Mouse (Mus musculus) urinary bladder, adult 2 months (tissue): ENCODE measurements around the gene Tjp3. TPM values are rescaled to one million over a fixed set of nuclear protein-coding genes. Genes with fewer than 3 reads are reported as not detected.

Source experiments
- DNase-seq: peaks from one replicate; pipeline ENCODE4 v3.0.0; 2022; ENCODE audit warnings: low spot score
- polyA plus RNA-seq: library from polyadenylated mRNA; depleted of rRNA; stranded (reverse); fragments of >200 nt; gene quantifications from 2 replicates; pipeline ENCODE4 v1.2.3, GENCODE M21; 2012

Tjp3 gene
- polyA plus RNA-seq, 1 experiment: 25.1 TPM

GRCm38 (mm10) chr10:81268643-81269412 is 22.6 kb downstream of the Tjp3 start:
- no peak for DNase-seq

GRCm38 (mm10) chr10:81268056-81268455 is 23.3 kb downstream of the Tjp3 start:
- peak; percentile 69 for DNase-seq

DNA sequence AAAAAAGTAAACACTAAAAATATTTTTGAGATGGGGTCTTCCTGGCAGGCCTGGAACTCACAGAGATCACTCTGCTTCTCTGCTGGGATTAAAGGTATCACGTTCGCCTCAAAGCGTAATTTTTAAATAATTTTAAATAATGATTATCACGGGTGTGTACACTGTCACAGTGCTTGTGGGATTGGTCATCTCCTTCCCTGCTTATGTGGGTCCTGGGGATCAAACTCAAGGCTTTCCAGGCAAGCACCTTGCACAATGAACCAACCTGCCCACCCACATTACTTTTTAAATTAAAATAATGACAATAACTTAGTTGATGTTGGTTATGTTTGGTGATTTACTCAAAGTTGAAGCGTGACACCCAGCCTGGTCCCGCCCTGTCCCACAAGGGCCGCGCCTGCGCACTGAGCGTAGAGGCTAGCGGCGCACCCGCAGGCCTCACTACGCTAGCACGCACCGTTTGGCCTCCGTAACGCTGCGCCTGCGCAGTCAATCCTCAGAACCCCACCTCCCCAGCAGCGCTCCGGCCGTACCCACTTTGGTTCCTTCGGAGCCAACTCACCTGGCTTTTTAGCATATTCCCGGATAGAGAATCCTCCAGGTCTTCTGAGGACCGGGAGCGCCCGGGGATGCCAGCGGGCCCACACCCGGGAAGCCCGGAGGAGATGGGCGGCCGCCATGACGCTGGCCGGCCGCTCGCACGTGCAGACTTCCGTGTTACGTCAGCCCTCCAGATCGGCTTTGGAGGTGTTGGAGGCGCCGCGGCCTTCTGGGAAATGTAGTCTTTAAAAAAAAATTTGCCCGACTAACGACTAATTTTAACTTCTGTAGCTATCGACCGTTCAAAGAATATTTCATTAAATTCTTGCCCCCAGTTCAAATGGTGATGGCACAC is 24.9 kb downstream of the Tjp3 start, which contains the start of the genes Mrpl54 and Apba3:
Gene Mrpl54 (minus strand): TSS at position 724 of the 895 bp plus-strand sequence.
Gene Apba3 (plus strand): TSS at position 750 of the 895 bp plus-strand sequence.
- DNase-seq: peak; percentile 98

DNA sequence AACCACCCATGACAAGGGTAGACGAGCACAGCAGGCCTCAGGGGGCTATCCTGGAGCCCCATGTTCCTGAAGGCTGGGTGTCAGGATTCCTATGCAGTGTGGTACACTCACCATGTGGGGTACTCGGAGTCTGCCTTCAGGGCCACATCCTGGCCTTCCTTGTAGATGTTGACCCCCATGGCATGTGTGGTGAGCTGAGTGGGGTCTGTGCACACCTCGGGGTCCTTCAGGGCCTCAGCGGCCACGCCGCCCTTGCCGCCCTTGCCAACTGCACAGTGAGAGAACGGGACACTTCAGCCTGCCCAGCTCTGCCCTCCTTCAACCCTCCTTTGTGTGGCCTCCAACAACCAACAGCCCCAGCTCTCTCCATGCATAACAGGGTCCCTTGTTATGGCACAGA is 25.8 kb downstream of the Tjp3 start:
- DNase-seq: no peak

DNA sequence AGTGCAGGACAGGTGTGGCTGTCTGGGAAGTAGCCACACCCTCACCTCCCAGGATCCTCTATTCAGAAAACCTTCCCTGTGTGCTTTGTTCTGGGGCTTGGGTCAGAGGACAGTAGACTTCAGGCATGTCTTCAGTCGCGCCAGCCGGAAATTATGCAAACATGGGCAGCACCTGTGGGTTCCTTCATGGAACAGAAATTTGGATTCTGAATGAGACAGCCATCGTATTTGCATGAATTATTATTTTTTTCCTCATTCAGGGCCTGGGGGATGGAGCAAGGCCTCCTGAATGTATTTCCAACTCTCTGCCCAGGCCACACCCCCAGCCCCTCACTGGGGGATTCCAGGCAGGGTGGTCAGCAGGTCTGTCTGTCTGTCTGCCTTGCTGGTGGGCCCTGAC is 30.4 kb downstream of the Tjp3 start:
- DNase-seq: no peak

DNA sequence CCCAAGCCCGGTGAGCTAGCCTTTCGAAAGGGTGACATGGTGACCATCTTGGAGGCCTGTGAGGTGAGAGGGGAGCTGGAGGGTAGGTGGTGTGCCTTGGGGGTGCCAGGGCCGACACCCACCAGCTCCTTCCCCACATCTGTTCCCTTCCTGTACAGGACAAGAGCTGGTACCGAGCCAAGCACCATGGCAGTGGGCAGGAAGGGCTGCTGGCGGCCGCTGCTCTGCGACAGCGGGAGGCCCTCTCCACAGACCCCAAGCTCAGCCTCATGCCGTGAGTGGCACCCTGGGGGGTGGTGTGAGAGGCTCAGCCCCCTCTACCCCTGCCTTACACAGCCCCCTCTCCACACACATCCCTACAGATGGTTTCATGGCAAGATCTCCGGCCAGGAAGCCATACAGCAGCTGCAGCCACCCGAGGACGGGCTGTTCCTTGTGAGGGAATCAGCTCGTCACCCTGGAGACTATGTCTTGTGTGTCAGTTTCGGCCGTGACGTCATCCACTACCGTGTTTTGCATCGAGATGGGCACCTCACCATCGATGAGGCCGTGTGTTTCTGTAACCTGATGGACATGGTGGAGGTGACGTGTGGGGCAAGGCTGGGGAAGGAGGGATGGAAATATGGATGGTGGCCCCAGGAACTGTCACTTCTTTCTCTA is 32.0 kb downstream of the Tjp3 start:
- no peak for DNase-seq

DNA sequence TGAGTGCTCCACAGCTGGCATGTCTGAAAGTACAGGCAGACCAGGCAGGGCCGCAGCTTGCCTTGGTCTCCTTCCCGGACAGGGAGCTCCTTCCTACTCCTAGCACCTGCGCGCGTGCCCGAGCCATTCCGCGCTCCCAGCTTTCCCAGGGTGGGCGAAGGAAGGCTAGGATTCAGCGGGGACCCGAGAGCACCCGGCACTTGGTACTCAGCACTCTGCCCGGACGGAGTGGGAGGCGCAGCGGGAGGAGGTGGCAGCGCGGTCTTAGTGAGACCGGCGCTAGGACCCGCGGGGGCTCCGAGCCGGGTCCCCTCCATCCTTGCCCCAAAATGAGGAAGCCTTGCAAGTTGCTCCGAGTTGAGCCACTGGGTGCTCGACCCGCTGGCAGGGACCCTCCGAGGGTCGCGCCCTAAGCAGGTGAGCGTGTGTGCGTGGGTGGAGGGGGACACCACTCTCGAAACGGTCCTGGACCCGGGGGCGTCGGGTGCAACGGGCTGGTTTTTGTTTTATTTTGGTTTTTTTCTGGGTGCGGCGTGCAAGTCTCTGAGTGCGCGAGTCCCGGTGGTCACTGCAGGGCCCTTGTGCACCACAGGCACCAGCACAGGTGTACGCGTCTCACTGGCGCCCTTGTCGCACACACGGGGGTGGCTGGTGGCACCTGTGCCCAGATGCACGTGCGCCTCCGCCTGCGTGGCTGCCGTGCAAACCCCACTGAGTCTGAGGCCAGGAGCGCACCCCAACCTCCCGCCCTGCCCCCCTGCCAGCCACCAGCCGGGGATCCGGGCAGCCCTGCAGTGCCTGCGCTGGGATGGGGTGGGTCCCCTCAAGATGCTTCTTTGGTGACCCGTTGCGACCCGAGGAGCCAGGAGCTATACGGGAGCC is 34.0 kb downstream of the Tjp3 start:
- no peak for DNase-seq

GRCm38 (mm10) chr10:81254886-81255285 is 36.5 kb downstream of the Tjp3 start:
- no peak for DNase-seq

GRCm38 (mm10) chr10:81252424-81253419 is 38.7 kb downstream of the Tjp3 start, which contains the start of gene Matk:
Gene Matk (plus strand): TSS chr10:81252935.
- no peak for DNase-seq

GRCm38 (mm10) chr10:81249442-81249841 is 41.9 kb downstream of the Tjp3 start:
- no peak for DNase-seq

DNA sequence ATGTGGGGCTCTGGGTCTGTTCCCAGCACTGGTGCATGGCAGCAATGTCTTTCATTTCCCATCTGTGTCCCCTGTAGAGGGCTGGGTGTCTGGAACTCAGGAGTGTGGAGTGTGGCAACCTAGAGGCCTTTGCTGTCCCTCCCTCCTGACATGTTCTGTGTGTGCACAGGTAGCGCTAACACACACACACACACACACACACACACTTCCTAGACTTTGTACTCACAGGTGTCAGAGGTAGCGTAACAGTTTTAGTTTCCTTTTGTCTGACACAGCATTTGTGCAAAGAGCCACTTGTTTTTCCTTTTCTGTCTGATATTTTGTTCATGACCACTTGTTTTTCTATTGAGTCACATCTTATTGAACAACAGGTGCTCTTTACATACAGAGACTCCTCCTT is 43.6 kb downstream of the Tjp3 start:
- DNase-seq: no peak

DNA sequence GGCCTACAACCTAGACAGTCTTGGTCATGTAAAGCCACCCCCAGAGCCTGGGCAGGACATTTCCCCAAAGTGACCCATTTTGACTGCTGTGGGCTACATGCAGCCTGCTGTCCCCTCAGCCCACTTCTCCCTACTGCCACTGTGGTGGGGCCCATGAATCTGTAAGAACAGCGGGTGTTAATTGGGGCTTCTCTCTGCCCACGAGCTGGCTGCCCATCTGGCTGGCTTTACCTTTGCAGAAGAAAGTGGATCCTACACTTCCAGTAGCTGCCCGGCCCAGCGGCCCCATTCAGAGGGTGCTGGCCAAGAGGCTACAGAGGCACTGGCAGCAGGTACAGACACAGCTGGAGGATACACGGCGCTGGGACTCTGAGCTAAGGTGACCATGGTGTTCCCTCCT is 46.2 kb downstream of the Tjp3 start:
- DNase-seq: no peak

- peak; percentile 70 for DNase-seq
Measured at GRCm38 (mm10) chr10:81244595-81244994, 46.8 kb downstream of the Tjp3 start.

GRCm38 (mm10) chr10:81244146-81244545 is 47.2 kb downstream of the Tjp3 start:
- DNase-seq: no peak

GRCm38 (mm10) chr10:81242021-81242420 is 49.4 kb downstream of the Tjp3 start:
- no peak for DNase-seq

DNA sequence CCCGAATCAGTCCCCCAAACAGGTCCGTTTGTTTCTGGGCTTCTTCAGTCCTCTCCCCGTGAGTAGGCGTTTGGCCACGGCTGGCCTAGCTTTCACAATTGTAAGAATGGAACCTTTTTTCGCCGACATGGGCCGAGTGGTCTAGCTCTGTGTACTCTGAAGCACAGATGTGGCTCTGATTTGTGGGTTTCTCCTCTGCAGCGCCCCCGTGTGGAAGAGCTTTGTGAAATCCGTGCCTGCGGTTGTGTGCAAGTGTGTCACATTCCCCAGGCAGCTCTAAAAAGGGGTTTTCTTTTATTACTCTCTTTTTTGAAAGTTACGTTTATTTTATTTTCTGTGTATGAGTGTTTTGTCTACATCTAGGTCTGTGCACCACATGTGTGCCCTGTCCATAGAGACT is 50.5 kb downstream of the Tjp3 start:
- no peak for DNase-seq

GRCm38 (mm10) chr10:81238618-81239017 is 52.8 kb downstream of the Tjp3 start:
- DNase-seq: no peak

DNA sequence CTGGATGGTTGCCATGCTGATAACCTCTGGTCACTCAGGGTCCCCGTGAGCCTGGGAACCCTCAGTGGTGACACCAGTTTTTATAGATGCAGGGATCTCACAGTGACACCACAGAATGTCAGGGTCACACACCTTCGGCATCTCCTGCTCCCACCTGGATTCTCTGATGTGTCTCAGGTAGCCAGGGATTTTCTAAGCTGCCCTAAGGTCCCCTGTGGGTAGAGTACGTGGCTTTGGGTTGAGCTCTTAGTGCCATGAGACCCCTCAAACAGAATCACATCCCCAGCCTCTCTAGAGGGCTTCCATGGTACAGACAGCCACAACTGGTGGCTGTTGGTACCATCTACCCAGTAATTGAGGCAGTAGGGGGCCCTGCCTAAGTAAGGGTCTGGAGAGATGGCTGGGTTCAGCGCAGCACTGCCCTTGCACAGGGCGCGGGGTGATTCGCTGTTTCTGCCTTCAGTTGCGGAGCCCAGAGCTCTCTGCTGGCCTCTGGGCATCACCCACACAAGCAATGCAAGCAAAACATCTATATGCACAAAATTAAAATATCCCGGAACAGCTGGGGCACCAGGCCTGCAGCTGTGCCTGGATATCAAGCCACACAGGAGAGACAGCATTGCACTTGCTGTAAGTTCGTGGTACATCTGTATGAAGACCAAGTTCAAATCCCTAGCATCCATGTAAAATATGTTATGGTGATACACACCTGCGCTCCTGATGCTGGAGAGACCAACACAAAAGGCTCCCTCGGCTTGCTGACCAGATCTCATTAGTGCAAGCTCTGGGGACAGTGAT is 54.7 kb downstream of the Tjp3 start:
- no peak for DNase-seq

DNA sequence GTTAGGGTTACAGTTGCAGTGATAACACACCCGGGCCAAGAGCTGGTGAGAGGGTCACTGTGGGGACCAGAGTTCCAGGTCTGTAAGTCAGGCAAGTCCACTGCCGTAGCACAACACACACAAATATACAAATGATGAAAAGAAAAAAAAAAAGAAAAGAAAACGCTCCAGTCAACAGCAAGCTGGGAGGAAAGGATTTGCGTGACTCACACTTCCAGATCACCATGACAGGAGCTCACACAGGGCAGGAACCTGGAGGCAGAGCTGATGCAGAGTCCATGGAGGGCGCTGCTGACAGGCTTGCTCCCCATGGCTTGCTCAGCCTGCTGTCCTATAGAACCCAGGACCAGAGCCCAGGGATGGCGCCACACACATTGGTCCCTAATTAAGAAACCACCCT is 57.2 kb downstream of the Tjp3 start:
- no peak for DNase-seq
